Mouse (Mus musculus) skeletal muscle tissue, adult 2 months (tissue): ENCODE data around the gene Zfp944.
A peak's percentile ranks its signal among the peaks of the same experiment; 100 is the strongest.
"Not testable (repeated sequence)": the region's sequence is repeated elsewhere in the genome, so short reads cannot be mapped to it uniquely, and the experiment has no call there.

ENCODE experiments used
- DNase-seq: peaks from one replicate; pipeline ENCODE4 v3.0.0-alpha.2; 2012; ENCODE audit warnings: low read depth, low spot score

Zfp944 gene

DNA sequence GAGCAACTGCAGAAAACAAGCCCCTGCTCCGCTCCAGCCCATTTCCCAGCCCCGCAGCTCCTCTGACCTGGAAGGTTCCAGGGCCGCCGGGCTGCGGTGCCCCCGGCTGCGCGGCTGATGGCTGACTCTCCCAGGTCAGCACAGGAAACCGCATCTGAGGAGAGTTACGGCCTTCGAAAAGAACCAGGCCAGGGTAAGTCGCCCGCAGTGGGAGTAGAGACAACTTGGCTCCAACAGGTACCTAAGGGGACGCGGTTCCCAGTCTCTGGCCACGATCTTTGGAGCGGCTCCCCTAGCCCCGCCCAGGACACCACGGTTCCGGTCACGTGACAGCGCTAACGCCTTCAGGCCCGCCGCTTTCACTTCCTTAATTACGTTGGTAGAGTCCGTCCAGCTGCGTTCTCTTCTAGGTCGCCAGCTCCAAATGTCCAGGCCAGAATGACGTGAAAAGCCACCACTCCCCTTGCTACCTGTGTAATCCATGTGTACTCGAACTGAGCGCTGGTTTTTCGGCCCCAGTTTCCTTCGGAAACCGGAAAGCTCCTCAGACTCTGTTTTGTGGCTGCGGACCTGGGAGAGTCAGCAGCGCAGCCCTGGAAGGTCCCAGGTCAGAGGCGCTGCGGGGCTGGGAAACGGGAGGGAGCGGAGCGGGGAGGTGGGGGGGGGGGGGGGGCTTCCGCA, at the start of gene Zfp944, which contains the start of gene Zfp758:
Gene Zfp944 (minus strand): TSS at position 300 of the 681 bp plus-strand sequence.
Gene Zfp758 (plus strand): TSS at position 353 of the 681 bp plus-strand sequence.
- DNase-seq = not testable (repeated sequence)

- DNase-seq = no peak
These were observed 49.6 kb upstream of the Zfp944 start for GRCm38 (mm10) chr17:22410756-22411155.

- DNase-seq = no peak
These were observed 2.7 kb upstream of the Zfp944 start for GRCm38 (mm10) chr17:22363895-22364294.

- DNase-seq = no peak
These were observed 628 bp downstream of the Zfp944 start for GRCm38 (mm10) chr17:22360572-22360971.

GRCm38 (mm10) chr17:22352794-22353193, 8.4 kb downstream of the Zfp944 start:
- DNase-seq = no peak

- not testable (repeated sequence) for DNase-seq
These were observed 46.0 kb downstream of the Zfp944 start for GRCm38 (mm10) chr17:22315247-22315646.

GRCm38 (mm10) chr17:22314730-22315226, 46.4 kb downstream of the Zfp944 start, which contains the start of gene CT030661.1:
Gene CT030661.1 (minus strand): TSS chr17:22314837.
- DNase-seq = peak; percentile 96

- not testable (repeated sequence) for DNase-seq
These were observed 47.0 kb downstream of the Zfp944 start for GRCm38 (mm10) chr17:22314219-22314618.
